Mouse (Mus musculus): ENCODE results near the gene Adprhl2.

Adprhl2 gene

GRCm38 (mm10) chr4:126269292-126269691, 52.2 kb downstream of the Adprhl2 start:
- WGBS = 43% methylated on average over 3 of the region's 3 CpGs
